Mouse (Mus musculus) heart, postnatal 0 days (tissue): Measurements from ENCODE around the gene Capns2.

Experiments used
- CTCF ChIP-seq: IDR thresholded peaks from 2 replicates; pipeline ENCODE4 v1.5.1; 2016; ENCODE audit warnings: antibody characterized with exemption, control low read depth, low read depth
- EP300 ChIP-seq: IDR thresholded peaks from 2 replicates; pipeline ENCODE4 v1.6.1; 2016; ENCODE audit warnings: antibody characterized with exemption, low read depth

DNA sequence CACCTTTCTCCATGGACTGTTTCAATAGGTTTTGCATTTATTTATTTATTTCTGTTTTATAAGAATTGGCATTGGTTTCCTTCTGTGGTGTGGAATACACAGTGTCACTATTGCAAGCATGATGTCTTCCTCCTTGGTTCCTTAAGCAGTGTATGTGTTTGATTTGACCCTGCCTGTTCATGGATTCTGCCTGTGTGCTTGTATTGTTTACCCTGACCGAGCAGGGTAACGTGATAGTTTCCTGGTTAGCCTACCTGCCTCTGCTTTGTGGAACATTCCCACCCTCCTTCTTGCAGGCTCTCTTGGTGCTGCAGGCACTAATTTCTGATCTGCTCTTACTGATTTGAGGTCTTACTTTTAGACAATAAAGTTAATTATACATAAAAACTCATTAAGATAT, 7.3 kb upstream of the Capns2 start:
- TF ChIP-seq CTCF (no peak), EP300 (no peak)
